Mouse (Mus musculus): Measurements from ENCODE around the gene B3galnt2.
"Not testable (repeated sequence)": the region's sequence is repeated elsewhere in the genome, so short reads cannot be mapped to it uniquely, and the experiment has no call there.

Gene B3galnt2

DNA sequence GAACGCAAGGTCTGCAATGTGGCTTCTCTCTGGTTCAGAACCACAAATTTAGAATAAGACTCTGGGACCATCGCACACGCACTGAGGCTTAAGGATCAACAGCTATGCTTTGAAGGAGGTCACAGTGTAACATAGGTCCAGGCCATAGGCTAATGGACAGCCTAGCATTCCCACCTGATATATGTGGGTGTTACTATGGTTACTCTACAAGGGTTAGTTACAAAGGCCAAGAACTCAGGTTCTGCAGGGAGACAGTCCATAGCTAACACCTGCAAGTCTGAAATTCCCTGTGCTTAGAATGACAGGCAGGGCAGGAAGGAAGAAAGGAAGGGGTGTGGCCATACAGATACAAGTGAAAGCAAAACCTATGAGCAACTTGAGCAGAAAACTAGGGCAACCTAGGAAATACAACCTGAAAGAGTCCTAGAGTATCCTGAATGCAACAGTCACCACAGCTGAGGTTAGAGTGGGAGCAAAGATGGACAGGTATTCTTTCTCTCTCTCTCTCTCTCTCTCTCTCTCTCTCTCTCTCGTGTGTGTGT lies 57.3 kb downstream of the B3galnt2 start:
- no peak for DNase-seq

DNA sequence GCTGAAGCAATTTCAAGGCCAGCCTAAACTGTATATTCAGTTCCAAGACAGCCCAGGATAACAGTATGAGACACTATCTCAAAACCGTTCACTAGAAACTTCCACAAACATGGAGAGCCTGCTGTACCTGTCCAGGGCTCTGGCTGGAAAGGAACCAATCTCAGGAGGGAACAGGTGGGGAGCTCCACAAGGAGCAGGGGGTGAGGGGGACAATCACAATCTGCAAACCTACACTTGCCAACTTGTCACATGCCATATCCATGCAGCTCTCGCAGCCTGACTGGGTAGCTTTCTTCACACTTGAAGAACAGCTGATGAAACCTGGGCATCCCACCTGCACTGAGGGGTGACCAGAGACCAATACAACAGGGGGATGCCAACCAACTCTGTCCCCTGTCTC lies 59.7 kb downstream of the B3galnt2 start:
- no peak for DNase-seq

DNA sequence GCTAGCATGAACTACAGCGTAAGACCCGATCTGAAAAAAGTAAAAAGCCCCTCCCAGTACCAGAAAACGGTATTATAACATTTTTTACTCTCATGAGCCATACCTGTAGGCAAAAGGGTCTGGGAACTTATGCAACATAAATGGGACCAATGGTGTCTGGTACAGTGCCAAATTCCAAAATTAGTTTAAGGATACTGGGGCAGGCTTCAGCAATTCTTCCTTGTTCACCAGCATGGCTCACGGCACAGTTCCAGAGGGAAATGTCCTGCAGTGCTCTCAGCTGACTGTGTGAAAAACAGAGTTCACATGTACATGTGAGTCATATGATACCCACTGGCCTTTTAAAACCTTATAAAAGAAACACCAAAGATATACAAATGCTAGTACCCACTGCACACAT lies 60.3 kb downstream of the B3galnt2 start:
- no peak for DNase-seq

DNA sequence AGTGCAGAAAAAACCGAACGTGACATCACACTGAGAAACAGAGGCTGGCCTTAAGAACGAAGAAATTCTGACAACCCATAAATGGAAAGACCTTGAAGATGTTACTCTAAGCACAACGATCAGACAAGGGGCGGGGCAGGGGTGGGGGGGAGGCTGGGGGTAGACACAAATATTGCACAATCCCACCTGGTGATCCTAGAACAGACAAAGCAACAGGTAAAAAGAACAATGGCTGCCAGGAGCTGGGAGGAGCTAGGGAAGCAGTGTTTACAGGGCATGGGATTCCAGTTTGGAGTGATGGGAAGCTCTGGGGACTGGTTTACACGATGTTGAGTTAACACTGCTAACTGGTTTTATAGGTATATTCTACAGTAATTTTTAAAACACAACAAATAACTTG lies 61.3 kb downstream of the B3galnt2 start:
- no peak for DNase-seq

- DNase-seq, result no peak
These were observed 64.0 kb downstream of the B3galnt2 start for GRCm38 (mm10) chr13:14018283-14018682.

DNA sequence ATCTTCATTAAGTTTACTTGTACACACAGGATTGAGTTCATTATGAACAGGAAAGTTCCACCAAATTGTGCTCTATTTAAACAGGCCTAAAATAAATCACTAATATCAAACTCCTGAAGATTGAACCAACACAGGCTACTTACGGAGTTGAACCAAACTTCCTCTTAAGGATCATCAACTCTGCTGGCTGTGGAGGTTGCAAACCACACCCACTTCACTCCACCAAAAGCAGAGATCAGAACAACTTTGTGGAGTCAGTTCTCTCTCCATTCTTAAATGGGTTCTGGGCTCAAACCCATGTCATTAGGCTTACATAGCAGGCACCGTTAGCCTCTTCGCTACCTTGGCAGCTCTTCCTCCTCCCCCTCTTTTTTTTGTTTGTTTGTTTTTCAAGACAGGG lies 64.6 kb downstream of the B3galnt2 start:
- DNase-seq, result no peak

GRCm38 (mm10) chr13:14021417-14021816 lies 67.1 kb downstream of the B3galnt2 start:
- not testable (repeated sequence) for DNase-seq

DNA sequence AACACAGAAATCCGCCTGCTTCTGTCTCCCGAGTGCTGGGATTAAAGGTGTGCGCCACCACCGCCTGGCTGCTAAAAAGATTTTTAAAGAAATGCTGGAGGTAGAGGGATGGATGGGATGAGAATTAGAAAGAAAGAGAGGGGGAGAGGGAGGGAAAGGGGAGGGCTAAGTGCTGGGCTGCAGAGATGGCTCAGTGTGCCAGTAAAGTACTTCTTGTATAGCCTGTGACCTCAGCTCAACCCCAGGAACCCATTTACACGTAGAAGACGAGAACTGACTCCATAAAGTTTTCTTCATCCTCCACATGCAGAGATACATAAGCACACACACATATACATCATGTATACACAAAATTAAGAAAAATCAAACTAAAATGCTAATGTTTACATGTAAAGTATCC lies 71.3 kb downstream of the B3galnt2 start:
- no peak for DNase-seq

DNA sequence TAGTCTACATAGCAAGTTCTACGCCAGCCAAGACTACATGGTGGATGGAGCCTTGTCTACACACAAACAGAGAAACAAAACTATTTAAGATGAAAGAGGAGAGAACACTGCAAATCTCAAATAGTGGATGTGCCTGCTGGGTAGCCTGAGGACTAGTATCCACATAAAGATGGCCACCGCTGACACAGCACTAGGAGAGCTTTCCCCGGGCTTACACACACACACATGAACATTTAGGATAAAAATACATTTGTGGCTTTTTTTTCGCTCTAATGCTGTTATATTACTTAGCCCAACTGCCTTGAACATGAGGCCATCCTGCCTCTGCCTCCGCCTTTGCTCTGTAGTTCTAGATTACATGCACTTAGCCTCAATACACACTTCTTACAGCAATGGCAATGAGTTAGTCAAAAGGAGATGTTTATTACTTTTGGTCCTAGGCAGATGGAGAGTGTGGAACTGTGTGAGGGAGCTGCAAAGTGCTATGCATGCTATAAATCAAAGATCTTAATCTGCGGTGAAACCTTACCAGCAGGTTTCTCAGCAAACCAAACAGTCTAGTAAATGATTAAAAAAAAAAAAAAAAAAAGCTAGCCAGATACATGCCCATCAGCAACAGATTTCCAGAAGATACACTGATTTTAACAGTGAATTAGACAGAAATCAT lies 72.0 kb downstream of the B3galnt2 start:
- DNase-seq, result no peak

DNA sequence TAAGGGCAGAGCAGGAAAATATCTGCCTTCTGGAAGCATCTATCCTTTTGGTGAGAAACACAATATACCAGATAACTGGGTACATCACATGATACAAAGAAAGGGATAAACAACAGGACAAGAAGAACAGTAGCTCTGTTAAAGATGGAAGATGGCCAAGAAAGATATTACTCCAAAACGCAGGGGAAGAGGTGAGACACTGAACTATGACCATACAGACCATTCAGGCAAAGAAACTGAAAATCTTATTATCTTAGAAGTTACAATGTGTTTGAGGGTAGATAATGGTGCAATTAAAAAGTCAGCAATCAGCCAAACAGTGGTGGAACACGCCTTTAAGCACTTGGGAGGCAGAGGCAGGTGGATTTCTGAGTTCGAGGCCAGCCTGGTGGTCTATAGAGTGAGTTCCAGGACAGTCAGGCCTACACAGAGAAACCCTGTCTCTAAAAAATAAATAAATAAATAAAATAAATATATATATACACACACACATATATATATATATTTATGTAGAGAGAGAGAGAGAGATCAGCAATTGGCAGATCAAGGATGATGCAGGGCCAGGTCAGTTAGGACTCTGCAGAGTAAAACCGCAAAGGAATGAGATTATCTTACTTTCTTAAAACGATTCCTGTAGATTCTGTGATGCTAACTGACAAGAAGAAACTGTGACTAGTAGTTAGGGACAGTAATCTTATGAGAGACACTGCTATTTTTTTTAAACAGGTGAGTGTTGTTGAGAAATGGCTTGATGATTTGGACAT lies 79.2 kb downstream of the B3galnt2 start:
- no peak for DNase-seq

DNA sequence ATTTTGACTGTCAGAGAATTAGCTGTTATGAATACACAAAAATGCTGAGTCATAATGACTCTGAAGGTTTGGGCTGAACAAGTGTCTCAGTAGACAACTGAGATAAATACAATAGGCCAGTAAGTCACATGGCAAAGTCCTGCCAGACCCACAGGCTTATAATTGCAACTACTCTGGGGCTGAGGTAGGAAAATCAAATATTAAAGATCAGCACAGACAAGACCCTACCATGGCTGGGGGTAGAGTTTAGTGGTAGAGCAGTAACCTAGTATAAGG lies 79.7 kb downstream of the B3galnt2 start:
- no peak for DNase-seq

- not testable (repeated sequence) for DNase-seq
These were observed 81.1 kb downstream of the B3galnt2 start for GRCm38 (mm10) chr13:14035352-14035751.

DNA sequence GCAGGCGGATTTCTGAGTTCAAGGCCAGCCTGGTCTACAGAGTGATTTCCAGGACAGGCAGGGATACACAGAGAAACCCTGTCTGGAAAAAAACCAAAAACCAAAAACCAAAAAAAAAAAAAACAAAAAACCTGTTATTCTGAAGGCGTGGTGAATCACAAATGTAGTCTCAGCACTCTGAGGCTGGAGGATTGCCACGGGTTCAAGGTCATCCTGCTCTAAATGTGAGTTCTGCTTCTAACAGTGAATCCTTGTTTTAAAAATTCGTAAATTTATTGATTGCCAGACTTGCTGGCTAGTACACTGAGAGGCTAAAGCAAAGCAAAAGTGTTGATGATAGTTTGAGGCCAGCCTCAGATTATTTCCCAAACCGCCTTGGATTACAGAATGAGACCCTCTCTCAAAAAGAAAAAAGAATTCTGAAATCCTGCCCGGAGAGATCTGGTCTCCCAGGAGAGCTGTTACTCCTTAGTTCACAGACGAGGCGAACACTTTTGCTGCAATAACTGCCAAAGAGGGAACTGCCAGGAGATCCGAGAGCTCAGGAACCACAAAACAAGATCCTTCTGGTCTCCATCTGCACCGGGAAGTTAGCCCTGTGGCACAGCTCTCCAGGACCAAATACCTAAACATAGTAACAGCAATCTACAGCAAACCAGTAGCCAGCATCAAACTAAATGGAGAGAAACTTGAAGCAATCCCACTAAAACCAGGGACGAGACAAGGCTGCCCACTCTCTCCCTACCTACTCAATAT lies 81.8 kb downstream of the B3galnt2 start:
- no peak for DNase-seq

DNA sequence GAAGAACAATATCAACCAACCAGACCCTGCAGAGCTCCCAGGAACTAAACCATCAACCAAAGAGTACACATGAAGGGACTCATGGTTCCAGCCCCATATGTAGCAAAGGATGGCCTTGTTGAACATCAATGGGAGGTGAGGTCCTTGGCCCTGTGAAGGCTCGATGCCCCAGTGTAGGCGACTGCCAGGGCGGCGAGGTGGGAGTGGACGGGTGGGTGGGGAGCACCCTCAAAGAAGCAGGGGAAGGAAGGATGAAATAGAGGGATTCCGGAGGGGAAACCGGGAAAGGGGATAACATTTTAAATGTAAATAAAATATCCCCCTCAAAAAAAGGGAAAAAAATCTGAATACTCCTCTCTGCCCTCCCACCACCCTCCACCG lies 84.6 kb downstream of the B3galnt2 start:
- DNase-seq, result no peak

- DNase-seq, result peak; percentile 89 to 93
These were observed 85.2 kb downstream of the B3galnt2 start, which contains the start of gene Tbce for GRCm38 (mm10) chr13:14039292-14039965. Gene Tbce (minus strand): TSS chr13:14039638.

GRCm38 (mm10) chr13:14040186-14040585 lies 85.9 kb downstream of the B3galnt2 start:
- DNase-seq, result no peak

DNA sequence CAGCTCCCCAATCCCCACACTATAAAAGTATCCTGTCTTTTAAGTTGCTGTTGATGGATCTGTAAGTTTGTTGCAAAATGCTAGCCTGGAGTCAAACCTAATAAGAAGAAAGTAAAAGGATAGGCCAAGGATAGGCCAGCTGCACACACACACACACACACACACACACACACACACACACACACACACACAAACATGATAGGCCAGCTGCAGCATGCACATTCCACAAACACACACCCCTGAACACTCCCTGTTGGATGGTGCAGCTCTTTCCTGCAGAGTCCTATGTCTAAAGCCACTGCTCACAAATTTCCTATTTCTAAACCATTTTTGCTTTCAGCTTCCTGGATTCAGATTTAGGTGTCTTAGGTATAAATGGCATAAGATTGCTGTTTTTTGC lies 89.6 kb downstream of the B3galnt2 start:
- no peak for DNase-seq

DNA sequence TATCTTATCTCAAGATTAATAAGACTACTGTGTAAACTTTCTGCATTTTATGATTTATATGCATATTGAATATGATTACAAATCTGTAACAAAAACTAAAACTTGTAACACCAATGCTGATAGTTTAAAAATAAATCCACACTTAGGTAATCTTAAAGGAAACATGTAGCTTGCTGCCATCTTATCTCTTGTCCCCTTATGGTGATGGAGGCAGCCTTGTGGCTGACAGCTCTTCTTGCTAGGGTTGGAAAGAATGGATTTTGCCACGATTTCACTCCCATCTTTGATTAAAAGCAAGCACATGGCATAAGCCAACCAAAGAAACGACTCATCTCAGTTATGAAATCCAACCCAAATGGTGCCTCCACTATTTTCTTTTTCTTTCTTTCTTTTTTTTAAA lies 90.3 kb downstream of the B3galnt2 start:
- DNase-seq, result no peak

All from B cell, adult 2 months (primary cell).